Mouse (Mus musculus) brain, embryonic 18.5 days (tissue): Measurements from ENCODE around the gene Krt42.
A peak's percentile ranks its signal among the peaks of the same experiment; 100 is the strongest.
"Not testable (repeated sequence)": the region's sequence is repeated elsewhere in the genome, so short reads cannot be mapped to it uniquely, and the experiment has no call there.

Experiments
- DNase-seq: peaks from one replicate; pipeline ENCODE4 v3.0.0-alpha.2; 2012; ENCODE audit warnings: low read depth, low spot score

Gene Krt42

DNA sequence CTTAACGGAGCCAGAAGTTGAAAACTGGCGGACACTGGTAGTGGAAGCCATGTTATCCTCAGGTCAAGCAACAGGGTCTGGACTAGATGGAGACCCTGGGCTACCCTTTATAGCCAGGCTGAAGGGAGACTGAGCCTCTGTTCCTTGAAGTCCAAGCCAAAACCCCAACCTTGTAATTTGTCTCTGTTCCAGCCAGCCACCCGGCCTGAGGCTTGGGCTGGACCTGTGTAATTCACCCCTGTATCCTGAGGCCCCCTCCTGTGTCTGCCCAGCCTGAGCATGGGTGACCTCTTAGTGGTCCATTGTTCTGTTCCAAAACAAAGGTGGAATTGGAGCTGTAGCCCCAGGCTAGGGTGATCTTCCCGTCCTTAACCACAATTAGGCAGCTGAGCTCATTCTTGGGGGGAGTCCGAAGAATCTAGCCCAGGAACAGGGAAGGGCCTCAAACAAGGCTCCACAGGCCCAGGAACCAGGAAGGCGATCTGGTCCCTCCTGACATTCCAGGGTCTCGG lies at the start of gene Krt42:
Gene Krt42 (minus strand): TSS at position 51 of the 512 bp plus-strand sequence.
- no peak for DNase-seq

DNA sequence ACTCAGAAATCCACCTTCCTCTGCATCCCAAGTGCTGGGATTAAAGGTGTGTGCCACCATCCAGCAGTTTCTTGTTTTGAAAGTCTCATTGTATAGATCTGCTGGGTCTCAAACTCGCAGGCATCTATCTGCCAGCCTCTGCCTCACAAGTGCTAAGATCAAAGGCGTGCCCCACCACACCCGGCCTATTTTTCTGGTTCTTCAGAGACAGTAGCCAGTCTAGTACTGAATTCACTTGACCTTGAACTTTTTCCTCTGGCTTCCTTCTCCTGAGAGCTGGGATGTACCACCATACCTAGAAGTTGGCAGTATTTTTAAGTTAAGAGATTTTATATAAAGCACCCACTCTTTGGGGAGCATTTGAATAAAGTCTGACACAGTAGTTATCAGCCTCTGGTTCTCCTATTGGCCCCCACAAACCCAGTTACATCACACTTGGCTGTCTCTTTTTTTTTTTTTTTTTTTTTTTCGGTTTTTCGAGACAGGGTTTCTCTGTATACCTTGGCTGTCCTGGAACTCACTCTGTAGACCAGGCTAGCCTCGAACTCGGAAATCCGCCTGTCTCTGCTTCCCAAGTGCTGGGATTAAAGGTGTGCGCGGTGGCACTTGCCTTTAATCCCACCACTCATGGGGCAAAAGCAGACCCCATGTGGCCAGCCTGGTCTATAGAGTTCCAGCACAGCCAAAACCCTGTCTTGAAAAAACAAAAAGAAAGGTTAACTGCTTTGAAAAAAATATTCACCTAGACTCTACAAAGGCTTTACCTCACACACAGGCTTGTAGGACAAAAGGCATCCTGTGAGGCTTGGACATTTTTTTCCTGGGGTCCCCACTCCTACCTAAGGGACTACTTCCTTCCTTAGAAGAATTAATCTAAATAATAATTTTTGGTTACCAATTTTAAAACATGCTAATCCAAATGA lies 49.1 kb upstream of the Krt42 start:
- DNase-seq: no peak

DNA sequence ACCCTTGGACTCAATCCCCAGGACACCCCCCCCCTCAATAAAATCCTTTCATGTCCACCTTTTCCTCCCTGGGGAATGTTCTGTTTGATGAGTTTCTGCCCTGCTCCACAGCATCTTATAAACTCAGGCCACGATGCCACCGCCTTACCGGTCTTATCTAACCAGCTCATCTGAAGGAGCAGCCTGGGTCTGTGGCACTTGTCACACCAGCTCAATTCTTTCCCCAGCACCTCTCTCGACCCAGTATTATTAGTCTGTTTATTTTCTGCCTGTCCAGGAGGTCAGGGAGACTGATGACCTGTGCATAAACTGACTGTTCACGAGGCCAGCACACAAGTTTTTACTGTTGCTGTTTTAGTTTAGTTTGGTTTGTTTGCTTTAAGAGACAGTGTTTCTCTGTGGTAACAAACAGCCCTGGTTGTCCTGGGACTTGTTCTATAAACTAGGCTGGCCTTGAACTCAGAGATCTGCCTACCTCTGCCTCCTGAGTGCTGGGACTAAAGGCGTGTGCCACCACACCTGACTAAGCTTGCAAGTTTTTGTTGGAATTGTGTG lies 48.2 kb upstream of the Krt42 start:
- DNase-seq: no peak

DNA sequence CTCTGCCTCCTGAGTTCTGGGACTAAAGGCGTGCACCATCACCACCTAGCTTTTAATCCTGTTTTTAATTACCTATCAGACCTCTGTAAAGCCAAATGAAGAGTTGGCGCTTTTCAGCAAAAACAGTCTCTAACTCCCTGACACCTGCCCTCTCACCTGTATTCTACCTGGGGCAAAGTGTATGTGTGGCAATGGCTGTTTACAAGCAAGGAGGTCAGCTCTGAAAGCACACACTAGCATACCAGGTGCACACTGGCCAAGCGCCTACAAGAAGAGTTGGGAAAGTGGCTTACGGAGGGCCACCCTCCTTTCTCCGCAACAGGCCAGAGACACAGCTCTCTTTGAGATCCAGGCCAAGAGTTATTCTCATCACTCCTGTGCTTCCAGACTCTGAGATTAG lies 45.8 kb upstream of the Krt42 start:
- no peak for DNase-seq

DNA sequence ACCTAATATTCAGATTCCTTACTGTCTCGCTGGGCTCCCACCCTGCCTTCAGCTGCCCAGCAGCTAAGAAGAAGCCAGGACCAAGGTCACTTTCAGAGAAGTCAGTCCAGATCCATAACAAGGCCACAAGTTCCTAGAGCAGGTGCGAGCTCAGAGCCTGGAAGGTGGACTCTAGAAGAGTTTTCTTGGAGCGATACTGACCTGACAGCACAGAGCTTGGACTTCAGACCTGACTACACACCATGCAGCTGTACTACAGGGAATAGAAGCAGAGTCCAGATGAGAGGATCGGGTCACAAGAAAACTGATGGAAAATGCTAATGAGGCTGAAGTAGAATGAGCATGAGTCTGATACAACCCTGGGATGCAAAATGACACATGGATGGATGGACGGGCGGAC lies 43.8 kb upstream of the Krt42 start:
- DNase-seq: no peak

DNA sequence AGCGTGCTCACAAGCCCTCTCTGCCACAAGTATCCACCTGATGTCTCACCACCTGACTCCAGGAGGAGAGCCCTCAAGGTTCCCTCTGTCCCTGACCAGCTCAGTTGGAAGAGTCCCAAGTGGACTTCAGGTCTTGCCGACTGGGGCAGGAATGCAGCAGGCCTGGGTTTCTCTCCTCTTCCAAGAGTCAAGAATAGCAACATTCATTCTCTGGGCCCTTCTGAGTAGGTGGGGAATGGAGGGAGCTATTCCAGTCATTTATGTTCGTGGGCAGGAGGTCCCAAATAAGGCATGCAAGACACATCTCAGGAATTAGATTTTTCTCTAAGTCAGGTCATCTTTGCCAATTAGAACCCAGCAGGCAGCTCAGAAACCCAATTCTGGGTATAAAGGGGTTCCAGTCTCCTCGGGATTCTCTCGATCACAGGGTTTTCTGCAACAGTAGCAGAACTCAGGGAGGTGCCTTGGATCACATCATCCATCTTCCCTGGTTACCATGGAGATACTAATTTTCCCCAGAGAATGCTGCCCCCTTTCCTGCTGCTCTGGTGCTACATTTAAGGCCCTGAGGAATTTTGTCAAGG lies 42.5 kb upstream of the Krt42 start:
- DNase-seq: no peak

DNA sequence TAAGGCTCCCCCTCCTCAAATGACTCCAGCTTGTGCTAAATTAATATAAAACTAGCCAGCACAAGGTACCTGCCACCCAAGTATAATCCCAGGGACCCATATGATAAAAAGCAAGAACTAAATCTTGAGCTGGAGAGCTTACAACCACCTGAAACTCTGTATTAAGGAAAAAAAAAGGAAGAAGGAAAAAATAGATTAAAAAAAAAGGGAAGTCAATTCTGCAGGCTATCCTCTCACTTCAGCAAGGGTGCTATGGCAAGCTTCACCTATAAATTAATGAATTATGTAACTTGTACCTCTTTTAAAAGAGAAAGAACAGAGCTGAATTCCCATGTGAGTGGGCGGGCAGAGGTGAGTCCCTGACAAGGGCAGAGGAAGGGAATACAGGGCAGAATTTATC lies 42.0 kb upstream of the Krt42 start:
- no peak for DNase-seq

DNA sequence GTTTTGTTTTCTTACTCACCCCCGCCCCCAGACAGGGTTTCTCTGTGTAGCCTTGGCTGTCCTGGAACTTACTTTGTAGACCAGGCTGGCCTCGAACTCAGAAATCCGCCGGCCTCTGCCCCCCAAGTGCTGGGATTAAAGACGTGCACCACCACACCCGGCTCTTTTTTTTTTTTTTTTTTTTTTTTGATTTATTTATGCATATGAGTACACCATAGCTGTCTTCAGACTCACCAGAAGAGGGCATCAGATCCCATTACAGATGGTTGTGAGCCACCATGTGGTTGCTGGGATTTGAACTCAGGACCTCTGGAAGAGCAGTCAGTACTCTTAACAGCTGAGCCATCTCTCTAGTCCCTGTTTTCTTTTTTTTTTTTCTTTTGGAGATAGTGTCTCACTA lies 39.0 kb upstream of the Krt42 start:
- not testable (repeated sequence) for DNase-seq

DNA sequence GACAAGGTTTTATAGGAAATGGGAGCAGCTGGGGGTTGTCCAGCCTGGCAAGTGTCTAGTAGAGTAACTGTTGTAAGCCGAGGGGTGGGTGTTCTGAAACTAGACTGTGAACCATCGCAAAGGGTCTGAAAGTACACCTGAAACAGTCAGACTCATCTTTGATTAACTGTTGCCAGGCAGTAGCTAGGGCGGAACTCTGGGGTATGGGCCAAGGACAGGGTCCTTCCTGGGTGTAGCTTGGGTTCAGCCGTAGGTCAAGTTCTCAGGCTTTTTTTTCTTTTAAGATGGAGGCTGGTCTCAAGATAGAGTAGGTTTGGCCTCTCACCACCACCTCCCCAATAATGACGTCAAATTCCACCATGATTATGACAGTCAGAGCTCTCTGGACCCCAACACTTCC lies 38.2 kb upstream of the Krt42 start:
- DNase-seq: no peak

DNA sequence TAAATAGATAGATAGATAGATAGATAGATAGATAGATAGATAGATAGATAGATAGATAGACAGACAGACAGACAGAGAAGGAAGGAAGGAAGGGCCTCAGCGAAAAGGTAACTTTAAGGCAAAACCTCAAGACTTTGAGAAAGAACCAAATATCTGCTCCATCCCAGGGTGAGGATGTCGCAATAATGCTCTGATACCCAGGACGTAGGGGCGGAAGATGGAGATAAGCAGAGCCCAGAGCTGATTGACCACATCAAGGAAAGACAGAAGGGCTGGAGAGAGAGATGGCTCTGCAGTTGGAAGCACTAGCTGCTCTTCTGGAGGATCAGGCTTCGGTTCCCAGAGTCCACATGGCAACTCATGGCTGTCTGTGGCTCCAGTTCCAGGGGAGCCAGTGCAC lies 31.6 kb upstream of the Krt42 start:
- no peak for DNase-seq

DNA sequence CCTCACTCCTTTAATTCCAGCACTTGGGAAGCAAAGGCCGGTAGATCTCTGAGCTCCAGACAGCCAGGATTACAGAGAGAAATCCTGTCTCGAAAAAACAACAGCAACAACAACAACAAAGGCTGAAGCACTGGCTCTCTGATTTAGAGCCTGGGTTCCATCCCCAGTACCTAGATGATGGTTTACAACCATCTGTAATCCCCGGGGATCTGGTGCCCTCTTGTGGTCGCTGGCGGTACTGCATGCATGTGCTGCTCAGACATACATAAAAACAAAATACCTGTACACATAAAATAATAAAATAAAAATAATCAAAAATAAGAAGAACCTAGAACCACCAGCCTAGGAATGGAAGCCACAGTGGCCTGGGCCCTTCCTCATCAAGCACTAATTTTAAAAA lies 30.6 kb upstream of the Krt42 start:
- no peak for DNase-seq

DNA sequence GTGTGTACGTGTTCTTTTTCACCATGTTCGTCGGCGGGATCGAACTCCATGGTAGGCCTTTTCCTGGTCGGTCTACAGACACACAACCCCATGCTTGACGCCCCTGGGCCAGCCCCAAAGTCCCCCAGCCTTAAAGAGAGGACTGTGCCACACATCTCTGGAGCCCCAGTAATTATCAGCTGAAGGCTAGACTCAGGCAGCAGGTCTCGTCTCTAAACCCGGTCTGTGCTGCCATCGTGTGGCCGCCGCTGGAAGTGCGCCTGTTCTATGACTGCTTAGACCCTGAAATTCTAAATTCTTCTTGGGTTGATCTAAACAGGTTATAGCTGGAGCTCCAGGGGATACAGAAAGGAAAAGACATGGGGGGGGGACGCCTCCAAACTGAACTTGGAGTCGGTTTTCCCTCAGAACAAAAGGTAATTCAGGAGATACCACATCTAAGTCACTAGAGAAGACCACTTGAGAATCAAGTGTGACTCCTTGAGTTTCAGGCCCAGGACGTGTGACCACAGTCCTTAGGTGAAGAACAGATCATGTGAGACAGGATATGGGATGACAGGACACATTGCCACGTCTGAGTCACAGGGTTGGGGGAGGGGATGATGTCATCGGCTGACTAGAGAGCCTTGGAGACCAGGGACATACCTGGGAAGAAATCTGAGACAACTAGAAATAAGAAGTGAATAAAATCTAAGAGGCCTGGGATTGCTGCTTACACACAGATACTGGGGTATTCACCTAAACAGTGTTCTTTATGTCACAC lies 28.8 kb upstream of the Krt42 start:
- no peak for DNase-seq

DNA sequence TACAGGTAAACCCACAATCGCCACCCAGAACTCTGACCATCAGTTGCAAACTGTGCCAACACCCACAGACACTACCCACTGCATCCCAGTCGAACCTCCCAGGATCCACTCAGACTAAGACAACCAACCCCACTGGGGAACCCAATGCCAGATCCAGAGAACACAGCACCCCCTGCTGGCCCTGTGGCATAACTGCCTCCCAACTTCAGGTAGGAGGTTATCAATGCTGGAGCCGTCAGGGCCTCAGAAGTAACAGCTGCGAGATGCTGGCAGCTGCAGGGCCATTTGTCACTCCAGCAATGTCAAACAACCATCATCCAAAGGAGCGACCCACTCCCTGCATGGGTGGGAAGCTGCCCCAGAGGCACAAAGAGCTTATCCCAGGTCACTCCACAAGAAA lies 28.1 kb upstream of the Krt42 start:
- DNase-seq: no peak

DNA sequence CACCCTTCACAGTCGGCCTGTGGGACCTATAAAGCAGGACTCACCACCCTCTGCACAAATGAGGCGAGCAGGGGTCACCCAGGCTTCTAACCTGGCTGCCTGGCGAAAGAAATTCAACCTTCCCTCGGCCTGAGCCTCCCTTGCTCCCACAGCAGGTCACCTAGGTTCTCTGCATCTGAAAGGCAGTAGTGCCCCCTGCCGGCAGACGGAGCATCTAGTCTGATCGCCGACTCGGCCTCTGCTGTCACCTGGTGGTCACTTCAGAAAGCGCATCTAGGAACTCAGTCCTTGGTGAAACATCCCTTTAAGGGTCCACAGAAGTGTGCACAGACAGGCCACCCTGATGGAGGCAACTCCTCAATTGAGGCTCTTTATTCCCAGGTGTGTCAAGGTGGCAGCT lies 25.6 kb upstream of the Krt42 start:
- DNase-seq: no peak

DNA sequence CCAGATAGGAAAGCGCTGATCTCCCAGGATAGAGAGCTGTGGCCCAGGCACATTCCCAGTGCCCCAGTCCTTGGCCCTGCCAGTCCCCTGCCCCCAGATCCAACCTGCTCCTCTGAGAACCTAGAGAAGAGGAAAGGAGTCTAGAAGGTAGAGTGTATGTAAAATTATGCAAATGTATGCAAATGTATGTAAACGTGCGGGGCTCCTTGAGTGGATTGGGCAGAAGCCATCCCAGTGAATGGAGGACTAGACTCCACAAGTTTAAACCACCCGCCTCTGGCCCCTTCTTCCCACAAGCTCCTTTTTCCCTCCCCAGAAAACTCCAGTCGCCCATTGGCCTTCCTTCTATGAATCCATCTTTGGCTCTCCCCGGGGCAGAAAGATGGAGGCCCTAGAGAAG lies 23.2 kb upstream of the Krt42 start:
- DNase-seq: no peak

DNA sequence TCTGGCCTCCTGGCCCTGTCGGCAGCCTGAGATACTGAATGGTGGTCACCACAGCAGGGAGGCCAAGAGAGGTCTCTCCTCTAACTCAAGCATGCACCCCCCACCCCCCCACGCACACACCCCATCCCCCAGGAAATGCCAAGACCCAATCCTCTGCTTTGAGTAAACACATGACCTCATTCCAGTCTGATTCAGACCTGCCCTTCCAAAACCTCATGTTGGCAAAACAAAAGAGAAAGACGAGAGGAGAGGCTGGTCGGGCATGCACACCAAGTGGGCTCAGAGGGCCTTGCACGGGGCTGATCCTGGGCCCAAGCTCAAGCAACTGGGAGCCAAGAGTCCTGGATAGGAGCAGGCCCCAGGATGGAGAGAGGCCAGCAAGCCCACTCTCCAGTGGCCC lies 20.6 kb upstream of the Krt42 start:
- no peak for DNase-seq

DNA sequence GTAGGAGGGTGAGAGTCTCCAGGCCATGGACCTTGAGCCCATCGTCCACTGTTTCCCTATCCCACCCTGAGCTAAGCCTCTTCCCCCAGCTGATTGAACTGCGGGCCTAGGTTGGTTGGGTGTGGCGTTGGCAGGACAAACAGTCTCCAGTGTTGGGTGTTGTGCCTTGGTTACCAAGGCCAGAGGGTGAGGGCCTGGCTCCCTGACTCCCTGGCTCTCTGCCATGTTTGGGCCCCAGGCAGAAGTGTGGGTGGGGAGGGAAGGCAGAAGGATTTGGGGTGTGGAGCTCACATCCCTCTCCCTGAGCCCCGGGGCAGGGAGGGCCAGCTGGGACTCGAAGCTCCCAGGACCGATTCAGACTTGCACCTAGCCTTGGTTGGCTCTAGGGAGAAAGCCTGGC lies 19.3 kb upstream of the Krt42 start:
- no peak for DNase-seq

DNA sequence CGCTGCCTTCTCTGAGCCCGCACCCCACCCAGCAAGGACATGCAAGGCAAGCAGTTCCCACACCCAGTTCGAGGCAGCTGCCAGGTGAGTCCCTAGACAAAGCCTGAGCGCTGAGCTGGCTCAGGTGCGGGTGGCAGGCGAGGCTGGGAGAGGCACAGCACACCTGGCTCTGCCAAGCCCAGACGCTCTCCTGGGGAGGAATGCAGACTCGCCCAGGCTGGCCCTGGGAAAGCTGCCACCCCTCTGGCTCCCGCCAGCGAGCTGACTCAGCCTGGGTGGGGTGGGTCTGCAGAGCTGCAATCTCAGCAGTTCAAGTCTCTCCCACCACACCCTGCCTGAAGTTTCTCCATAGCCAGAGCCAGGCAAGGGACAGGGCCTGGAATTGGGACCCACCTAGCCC lies 17.4 kb upstream of the Krt42 start:
- DNase-seq: no peak

DNA sequence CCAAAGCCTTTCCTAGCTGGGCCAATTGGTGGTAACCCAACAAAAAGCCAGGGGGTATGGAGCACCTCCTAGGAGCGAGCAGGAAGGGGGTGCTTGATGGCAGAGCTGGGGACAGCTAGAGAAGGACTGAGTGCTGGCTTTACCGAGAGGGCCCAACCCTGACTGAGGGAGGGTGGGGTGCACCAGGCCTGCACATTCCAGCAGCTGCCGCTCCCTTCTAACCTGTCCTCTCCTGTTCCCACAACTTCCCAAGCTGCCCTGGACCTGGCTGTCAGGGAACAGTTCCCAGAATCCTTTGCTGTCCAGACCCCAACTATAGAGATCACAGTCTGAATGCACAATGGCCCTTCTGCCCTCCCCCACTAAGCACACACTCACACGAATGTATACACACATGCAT lies 15.3 kb upstream of the Krt42 start:
- no peak for DNase-seq

DNA sequence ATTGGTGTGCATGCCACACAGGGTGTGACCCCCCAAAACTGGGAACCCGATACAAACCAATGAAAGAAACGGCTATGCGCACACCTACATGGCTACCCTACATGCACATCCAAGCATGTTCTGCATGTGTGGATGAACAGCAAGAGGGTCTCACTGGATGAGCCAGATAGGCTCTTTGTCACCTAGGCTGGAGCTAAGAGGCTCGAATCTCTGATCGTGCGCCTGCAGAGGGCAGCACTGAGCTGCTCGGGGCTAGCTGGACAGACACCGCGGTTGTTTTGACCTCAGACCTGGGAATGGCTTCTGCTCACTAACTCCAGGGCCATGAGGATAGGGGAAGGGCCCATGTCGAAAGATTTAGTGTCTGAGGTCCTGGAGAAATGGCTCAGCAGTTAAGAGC lies 12.9 kb upstream of the Krt42 start:
- DNase-seq: no peak

DNA sequence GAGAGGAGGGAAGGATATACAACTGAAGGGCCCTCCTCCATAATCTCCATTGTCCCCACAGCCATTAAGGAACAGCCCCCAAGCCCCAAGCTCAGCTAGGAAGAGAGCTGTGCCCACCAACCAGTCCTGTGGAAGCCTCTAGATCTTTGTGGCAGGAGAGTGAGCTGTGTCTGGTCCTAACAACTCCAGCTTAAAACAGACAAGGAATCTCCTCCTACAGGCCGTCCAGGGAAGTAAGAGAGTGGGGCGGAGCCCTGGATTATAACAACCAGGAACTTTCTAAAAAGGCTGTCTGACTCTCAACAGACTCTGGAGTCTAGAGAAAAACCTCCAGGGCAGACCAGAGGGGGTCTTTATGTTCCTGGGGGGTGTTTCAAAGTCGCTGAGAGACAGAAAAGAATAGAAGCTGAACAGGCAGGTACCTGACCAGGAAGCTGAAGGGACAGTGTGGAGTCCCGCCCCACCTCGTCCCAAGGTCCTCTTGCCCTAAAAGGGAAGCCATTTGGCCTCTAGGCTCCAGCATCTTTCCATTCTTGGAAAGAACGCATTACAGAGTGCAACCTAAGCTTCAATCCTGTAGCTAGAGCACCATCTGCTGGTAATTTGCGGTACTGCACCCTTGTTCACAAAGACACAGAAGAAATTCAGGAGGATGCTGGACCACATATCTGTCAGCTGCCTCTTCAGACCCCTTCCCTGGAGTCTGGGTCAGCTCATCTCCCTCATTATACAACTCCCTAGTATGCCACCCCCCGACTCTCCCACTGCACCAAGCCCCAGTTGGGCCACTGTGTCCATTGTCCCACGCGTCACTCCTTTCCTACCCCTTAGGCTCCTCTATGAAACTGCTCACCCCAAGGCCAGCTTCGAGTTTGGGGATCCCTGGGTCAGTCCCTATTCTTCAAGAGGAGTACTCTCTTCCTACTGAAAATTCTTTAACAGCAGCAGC lies 12.2 kb upstream of the Krt42 start:
- peak; percentile 64 for DNase-seq
